Mouse (Mus musculus): ENCODE data around the gene Rassf2. TPM values are rescaled to one million over a fixed set of nuclear protein-coding genes. Genes with fewer than 3 reads are reported as not detected.

Gene Rassf2
- total RNA-seq, 2 experiments from 2014 or later = 42.8 to 65.5 TPM

DNA sequence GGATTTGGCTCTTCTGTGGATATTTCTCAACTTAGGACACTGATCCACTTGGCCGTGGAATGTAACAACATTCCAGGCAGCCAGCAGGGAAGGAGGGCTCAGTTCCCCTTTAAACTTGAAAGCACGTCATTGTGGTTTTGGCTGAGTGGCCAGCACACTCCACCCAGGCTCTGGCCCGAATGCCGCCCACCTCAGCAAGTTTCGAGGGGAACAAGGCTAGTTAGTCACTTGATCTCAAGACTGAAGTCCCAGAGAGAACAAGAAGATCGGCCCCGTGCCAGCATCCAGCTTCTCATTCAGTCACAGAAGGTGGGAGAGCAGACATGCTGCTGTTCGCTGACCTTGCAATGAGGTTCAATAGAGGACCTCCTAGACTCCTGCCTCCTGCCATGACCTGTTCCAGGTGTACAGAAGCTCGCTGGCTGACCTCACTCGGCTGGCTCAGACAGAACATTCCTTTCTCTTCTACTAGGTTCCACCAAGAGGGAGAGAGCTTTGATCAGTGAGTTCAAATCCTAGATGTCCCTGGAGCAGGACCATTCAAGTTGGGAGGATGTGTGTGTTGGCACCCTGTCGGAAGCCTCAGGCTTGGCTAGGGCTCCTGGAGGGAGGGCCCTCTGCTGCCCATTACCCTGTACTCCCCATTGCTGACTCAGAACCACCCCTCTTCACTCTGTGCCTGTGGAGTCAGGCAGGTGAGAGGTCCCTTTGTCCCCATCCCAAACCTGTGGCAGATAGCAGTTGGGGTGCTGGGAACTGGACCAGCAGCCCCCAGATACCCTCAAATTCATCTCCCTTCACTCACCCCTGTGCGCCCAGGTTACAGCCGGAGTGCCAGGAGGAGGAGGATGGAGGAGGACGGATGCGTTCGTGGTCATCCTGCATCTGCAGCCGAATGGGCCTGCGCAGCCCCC lies 23.2 kb downstream of the Rassf2 start:
- peak; percentile 93 for ATAC-seq (replicated peaks; ENCODE audit: poor library complexity)

DNA sequence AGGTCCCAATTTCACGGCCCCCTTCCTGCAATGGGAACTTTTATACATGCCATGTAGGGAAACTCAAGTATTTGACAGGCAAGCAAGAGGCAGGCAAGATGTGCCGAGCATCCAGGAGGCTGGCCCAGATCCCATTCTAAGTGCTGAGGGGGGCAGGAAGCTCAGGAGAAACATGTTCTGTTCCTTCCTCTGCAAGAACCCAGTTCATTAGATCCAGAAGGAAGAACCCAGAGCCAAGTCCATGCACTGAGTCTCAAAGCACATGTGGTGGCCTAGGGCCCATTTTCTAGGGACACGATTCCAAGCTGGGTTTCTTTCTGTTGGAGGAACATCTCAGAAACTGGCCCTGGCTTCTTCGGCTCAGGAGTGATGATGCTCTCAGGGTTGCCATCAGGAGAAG lies 24.6 kb downstream of the Rassf2 start:
- ATAC-seq (replicated peaks; ENCODE audit: poor library complexity) = no peak

DNA sequence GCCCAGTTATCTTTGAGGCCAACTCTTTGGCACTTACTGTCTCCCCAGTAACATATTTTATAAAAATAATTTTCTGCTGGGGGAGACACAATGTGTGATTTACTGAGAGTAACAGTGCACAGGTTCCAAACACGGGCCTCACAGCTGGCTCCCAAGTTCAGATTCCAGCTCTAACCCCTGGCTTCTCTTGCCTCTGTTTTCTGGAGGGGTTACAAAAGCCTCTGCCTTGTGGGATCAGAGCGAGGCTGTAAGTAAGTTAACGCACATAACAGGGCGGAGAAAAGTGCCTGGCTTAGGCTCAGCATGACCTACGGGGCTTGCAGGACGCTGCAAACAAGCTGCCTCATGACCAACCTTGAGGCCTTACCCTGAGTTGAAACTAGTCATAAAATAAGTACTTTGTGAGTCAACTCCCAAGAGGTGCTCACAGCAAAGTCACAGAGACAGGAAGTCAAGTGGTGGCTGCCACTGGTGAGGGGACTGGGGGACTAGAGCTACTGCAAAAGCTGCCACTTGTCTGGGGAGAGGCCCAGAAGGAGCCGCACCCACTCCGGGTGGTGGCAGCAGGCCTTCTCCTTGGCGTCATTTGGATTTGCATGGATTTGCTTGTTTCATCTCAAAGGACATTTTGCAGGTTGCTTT lies 25.4 kb downstream of the Rassf2 start:
- no peak for ATAC-seq (replicated peaks; ENCODE audit: poor library complexity)

DNA sequence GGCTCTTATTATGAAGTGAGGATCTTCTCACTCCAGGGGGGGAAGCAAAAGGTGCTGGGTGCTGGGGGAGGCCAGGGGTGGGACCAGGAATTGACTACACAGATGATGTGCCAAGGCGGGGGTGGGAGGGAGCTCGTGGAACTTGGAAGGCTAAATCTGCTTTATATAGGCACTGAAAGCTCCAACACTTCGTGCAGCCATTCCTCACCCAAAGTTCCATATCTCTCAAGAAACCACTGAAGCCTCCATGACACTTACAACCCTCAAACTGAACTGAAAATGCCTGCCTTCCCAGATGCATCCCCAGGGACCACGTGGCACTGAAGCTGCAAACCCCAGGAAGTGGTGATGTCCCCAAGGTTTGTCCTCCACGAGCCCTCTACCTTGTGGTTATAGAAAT lies 26.1 kb downstream of the Rassf2 start:
- no peak for ATAC-seq (replicated peaks; ENCODE audit: poor library complexity)

DNA sequence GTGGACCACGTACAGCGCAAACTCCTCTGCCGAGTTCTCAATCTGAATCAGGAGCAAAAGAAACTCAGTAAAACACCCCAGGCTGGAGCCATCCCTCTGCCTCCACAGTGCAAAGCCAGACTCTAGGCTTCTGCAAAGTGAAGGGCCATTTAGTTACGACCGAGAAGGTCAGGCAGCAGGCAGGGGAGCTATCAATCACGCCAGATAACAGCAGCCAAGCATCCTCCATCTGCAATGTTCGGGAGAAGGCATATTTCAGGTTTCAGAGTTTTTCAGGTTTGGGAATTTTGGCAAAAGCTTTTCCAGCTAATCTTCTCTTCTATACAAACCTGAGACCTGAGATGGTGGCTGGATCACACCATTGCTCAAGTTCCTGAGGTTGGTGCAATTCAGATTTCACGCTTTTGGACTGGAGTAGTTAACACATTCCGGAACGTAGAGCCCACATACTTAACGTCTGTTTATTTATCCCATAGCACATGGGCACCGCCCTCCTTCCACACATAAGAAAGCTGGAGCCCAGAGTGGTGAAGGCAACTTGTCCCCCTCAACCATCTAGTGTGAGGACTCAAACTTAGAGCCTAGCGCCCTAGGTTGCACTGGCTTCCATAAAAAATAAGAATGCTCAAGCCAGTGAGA lies 28.2 kb downstream of the Rassf2 start:
- no peak for ATAC-seq (replicated peaks; ENCODE audit: poor library complexity)

DNA sequence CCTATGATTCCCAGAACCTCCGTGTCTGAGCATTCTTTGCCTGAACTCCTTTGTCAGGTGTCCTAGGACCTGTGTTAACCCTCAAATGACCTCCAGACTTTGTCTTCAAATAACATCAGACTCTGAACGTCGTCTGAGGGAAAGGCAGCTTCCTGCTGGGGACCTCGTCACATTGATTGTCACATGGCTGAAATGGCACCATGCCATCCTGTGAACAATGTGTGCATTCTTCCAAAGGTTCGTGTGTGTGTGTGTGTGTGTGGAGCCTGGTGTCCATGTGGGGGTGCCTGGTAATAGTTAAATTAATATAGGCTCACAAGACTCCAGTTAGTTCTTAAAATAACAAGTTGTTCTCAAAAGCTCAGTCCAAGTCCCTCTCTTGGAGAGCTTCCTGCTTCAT lies 32.7 kb downstream of the Rassf2 start:
- no peak for ATAC-seq (replicated peaks; ENCODE audit: poor library complexity)

DNA sequence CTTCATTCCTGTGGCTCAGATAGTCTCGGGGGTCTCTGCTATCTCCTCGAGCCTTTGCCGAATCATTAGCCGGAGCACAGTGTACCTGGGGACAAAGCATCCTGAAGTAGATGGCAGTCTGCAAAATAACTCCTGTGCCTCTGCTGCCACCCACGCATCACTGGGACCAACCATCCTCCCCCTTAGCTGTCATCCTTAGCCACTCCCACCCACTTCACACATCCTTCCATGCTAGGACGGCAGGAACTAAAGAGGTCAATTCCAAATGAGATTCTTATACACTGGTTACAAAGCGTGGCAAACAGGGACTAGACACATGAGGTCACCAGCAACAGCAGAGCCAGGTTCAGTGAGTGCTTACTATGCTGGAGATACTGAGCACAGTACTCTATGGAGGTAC lies 33.7 kb downstream of the Rassf2 start:
- ATAC-seq (replicated peaks; ENCODE audit: poor library complexity) = no peak

DNA sequence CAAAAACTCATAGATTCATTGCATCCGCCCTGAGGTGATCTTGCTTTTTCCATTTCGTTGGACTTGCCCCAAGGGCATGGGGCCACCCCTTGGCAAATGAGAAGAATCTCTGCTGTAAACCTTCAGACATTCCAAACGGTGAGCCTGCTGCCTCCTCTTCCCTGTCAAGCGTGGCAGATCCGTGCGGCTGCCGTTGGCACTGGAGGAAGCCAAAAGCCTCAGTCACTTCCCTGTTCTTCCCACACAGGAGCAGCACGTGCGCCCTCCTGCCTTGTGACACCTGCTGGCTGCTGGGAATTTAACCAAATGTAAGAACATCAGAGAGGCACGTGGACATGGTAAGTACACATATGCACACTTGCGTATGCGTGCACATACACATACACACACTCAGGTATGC lies 34.3 kb downstream of the Rassf2 start:
- peak; percentile 48 for ATAC-seq (replicated peaks; ENCODE audit: poor library complexity)

- no peak for ATAC-seq (replicated peaks; ENCODE audit: poor library complexity)
Measured at GRCm38 (mm10) chr2:131994971-131995370, 35.1 kb downstream of the Rassf2 start.

DNA sequence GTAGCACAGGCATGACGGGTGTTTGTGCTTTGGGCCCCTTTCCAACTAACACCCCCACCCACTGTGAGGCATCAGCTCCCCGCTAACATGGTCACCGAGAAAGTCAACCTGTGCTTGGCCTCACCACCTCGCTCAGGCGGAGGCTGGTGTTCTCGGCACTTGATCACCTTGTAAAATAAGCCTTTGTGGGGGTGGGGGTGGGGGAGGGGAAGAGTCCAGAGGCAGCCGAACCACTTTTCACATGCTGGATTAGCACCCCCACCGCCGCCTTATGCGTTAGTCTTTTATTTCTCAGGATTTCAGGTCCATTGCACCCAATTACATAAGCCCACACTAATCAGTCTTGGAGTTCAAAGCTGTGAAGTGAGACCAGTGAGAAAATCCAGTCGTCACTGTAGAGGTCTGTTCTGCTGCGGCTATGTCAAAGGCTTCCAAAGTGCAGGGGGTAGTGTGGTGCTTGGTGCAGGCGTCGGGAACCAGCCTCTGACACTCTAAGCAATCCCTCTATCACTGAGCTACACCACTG lies 36.4 kb downstream of the Rassf2 start:
- ATAC-seq (replicated peaks; ENCODE audit: poor library complexity) = no peak

GRCm38 (mm10) chr2:131993151-131993550 lies 36.9 kb downstream of the Rassf2 start:
- no peak for ATAC-seq (replicated peaks; ENCODE audit: poor library complexity)

- peak; percentile 68 for ATAC-seq (replicated peaks; ENCODE audit: poor library complexity)
Measured at GRCm38 (mm10) chr2:131992487-131992886, 37.6 kb downstream of the Rassf2 start.

DNA sequence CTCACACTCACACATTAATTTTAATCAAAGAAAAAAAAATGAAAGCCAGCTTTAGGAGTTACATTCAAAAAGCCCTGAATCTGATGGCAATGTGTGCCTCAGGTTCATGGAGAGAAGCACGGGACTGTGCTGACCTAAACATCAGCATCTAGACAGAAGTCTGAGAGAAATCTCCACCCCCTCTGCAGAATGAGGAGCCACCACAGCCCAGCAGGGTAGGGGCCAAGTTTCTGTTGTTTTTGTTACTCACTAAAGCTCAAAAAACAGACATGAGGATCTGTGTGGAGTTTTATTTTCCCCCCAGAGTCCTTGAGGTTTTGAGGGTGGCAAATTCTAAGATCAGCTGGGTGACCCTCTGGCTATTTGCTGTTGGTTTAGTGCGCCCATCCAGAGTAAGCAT lies 41.5 kb downstream of the Rassf2 start:
- ATAC-seq (replicated peaks; ENCODE audit: poor library complexity) = no peak

- ATAC-seq (replicated peaks; ENCODE audit: poor library complexity) = no peak
Measured at GRCm38 (mm10) chr2:131987950-131988349, 42.1 kb downstream of the Rassf2 start.

- ATAC-seq (replicated peaks; ENCODE audit: poor library complexity) = peak; percentile 97
Measured at GRCm38 (mm10) chr2:131982546-131983196, 47.4 kb downstream of the Rassf2 start.

GRCm38 (mm10) chr2:131980866-131981265 lies 49.2 kb downstream of the Rassf2 start:
- peak; percentile 10; the same call in 1 of the 2 replicates for ATAC-seq (replicated peaks; ENCODE audit: poor library complexity)

DNA sequence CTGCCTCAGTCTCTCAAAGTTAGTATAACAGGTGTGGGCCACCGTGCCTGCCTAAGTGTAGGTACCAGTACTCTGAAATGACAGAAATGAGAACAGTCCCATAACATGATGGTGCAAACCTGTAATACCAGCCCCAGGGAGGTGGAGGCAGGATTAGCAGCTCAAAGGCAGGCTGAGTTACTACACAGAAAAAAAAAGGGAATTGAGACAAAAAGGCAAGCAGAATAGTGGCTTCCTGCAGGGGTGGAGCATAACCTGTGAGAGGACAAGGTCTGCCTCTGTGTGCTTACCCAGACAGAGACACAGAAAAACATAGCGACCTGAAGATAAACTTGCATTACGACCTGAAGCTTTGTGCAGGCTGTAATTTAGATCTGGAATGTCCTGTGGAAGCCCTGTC lies 53.4 kb downstream of the Rassf2 start:
- peak; percentile 70 for ATAC-seq (replicated peaks; ENCODE audit: poor library complexity)

- ATAC-seq (replicated peaks; ENCODE audit: poor library complexity) = no peak
Measured at GRCm38 (mm10) chr2:131971098-131971497, 59.0 kb downstream of the Rassf2 start.

DNA sequence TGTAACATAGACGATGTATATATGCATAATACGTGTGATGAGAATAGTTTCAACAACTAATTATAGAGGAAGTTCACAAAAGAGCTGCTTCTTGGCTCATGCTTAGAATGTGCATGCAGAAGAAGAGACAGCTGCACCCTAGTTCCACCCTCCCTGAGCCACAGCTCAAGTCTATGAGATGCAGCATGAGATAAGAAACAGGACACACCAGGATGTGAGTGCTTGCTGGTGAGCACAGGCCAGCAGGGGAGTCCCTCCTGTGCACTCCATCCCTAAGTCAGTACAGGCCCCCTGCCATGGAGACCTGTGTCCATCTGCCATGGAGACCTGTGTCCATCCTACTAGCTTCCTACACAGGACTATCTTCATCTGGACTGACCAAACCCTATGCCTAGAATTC lies 59.5 kb downstream of the Rassf2 start:
- no peak for ATAC-seq (replicated peaks; ENCODE audit: poor library complexity)

DNA sequence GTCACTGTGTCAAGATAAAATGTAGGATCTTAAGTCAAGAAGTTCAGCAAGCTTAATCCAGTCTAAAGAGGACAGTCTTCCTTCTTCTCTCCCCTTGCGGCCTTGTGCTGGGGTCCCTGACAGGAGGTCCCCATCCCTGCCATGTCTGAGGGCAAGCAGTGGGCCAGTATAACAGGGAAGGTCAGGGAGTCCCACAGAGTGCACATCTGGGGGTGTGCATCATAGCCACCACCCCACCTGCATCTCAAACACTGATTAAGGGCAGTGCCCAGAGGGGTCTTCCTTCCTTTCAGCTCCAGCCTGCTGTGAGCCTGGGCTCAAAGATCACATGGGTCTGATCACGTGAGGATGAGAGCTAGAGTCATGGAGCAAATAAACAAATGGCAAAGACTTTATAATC lies 68.4 kb downstream of the Rassf2 start:
- ATAC-seq (replicated peaks; ENCODE audit: poor library complexity) = no peak

DNA sequence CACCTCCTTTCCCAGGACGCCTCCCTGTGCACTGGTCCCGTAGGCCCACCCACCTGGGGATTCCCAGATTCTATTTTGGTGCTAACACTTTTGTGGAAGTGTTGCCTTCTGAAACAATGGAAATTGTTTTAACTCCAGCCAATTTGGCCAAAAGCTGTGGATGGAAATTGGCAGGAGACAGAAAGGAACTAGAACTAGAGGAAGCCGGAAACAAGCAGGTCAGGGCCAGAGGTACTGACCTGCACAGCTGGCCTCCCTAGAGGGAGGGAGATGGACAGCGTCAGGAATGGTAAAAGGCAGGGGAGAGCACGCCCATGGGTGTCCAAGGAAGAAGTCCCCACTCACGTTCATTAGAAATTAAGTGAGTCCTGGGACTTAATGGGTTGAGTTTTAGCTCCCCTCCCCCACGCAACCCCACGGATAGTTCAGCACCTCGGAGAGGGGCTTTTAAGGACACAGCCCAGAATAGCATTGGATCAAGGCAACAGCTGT lies 72.3 kb downstream of the Rassf2 start:
- ATAC-seq (replicated peaks; ENCODE audit: poor library complexity) = peak; percentile 53; the same call in 1 of the 2 replicates
